Comparison of ENCODE assay signal across 18 mouse cellular contexts in the genomic region with DNA sequence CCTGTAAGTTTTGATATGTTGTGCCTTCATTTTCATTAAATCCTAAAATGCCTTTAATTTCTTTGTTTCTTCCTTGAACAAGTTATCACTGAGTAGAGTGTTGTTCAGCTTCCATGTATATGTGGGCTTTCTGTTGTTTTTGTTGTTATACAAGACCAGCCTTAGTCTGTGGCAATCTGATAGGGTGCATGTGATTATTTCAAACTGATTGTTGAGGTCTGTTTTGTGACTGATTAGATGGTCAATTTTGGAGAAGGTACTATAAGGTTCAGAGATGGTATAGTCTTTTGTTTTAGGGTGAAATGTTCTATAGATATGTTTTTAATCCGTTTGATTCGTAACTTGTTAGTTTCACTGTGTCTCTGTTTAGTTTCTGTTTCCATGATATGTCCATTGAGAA. TPM values are rescaled to one million over a fixed set of nuclear protein-coding genes. Genes with fewer than 3 reads are reported as not detected.
A peak's percentile ranks its signal among the peaks of the same experiment; 100 is the strongest.
DNase-seq lines count a peak whose midpoint lies in the region; ATAC-seq and TF ChIP-seq lines count a peak whose summit lies in the region.
"Had no signal": no experiment of that assay in that cellular context is flagged by ENCODE, and none has a peak within 500 bp of the region (broad histone marks: within the 10 kb centered on the region; RNA-seq: fewer than 3 reads in every experiment).

No protein-coding gene starts in this region.

- 0 out of 2 replicates have a peak, but pooled peaks have one; percentile 34 for TF ChIP-seq EP300 in liver, postnatal 0 days (IDR thresholded peaks at IDR 0.05; ENCODE audit: low read depth)
- no peak for TF ChIP-seq EP300 in lung, postnatal 0 days (IDR thresholded peaks at IDR 0.05)

- no peaks in the 10 kb centered on the region for H3K9me3 ChIP-seq in liver, embryonic 13.5 days (replicated peaks)
- no peaks in the 10 kb centered on the region for H3K9me3 ChIP-seq in liver, postnatal 0 days (ENCODE audit: low read length)
- no peaks in the 10 kb centered on the region for H3K9me3 ChIP-seq in lung, postnatal 0 days (ENCODE audit: low read length)
- H3K9me3 ChIP-seq: embryonic facial prominence, embryonic 13.5 days; forebrain, embryonic 13.5 days; heart, embryonic 12.5 days; hindbrain, embryonic 10.5 days had no signal

- WGBS in liver, embryonic 13.5 days (ENCODE audit: insufficient replicate concordance): 59% methylated on average over 2 of the region's 2 CpGs
- 62% methylated on average over 2 of the region's 2 CpGs for WGBS in liver, postnatal 0 days (ENCODE audit: insufficient replicate concordance)
- WGBS in lung, postnatal 0 days: 94% methylated on average over 2 of the region's 2 CpGs

- peak; percentile 63 for ATAC-seq in liver, embryonic 13.5 days (ENCODE audit: low read depth)
- no peak for ATAC-seq in liver, postnatal 0 days
- no peak for ATAC-seq in lung, postnatal 0 days
- ATAC-seq: activated CD4-positive, CD25-positive, alpha-beta regulatory T cell, adult 4 months; forebrain, embryonic 13.5 days; forebrain, postnatal 0 days; Patski had no signal

- TF ChIP-seq CTCF in liver, postnatal 0 days (IDR thresholded peaks at IDR 0.05; ENCODE audit: low read depth): no peak
- TF ChIP-seq CTCF in lung, postnatal 0 days (IDR thresholded peaks at IDR 0.05): no peak

- H3K4me1 ChIP-seq in liver, embryonic 13.5 days (replicated peaks): peaks cover 16% of the 10 kb centered on the region
- H3K4me1 ChIP-seq in liver, postnatal 0 days (ENCODE audit: insufficient read depth): no peaks in the 10 kb centered on the region
- H3K4me1 ChIP-seq in lung, postnatal 0 days (ENCODE audit: insufficient read depth, low read depth, low read length): no peaks in the 10 kb centered on the region
- H3K4me1 ChIP-seq: embryonic facial prominence, embryonic 13.5 days; forebrain, embryonic 13.5 days; hindbrain, embryonic 10.5 days had no signal

- peaks cover 35% of the 10 kb centered on the region for H3K36me3 ChIP-seq in liver, embryonic 13.5 days
- peaks cover 19% of the 10 kb centered on the region for H3K36me3 ChIP-seq in liver, postnatal 0 days (replicated peaks; ENCODE audit: insufficient read depth, low read length)
- peaks cover 7% of the 10 kb centered on the region for H3K36me3 ChIP-seq in lung, postnatal 0 days (ENCODE audit: insufficient read depth, low read length)

- DNase-seq in c-Kit-positive CD71-positive TER-119-negative erythroid progenitor cells, embryonic 14.5 days (ENCODE audit: low read depth): peak; percentile 43
- no peak for DNase-seq in liver, embryonic 13.5 days
- DNase-seq in liver, postnatal 0 days: no peak
- DNase-seq in lung, postnatal 0 days (ENCODE audit: low spot score): no peak
- no peak for DNase-seq in urinary bladder, postnatal 14 days (ENCODE audit: low spot score)
- no peak for DNase-seq in cerebellum, adult 8-10 months
- DNase-seq: adrenal gland, postnatal 14 days; cerebellum, adult 9-11 months; cerebellum, postnatal 36 days; forebrain, postnatal 0 days; gastrocnemius, postnatal 14 days had no signal

- no peak overlapping the region for H3K27ac ChIP-seq in liver, embryonic 13.5 days
- H3K27ac ChIP-seq in liver, postnatal 0 days (ENCODE audit: low read depth): no peak overlapping the region
- H3K27ac ChIP-seq in lung, postnatal 0 days (ENCODE audit: low read length): no peak overlapping the region
- H3K27ac ChIP-seq: embryonic facial prominence, embryonic 13.5 days; forebrain, embryonic 13.5 days; hindbrain, embryonic 10.5 days; hindbrain, embryonic 14.5 days had no signal

- H3K4me2 ChIP-seq in liver, embryonic 13.5 days: no peak overlapping the region
- no peak overlapping the region for H3K4me2 ChIP-seq in liver, postnatal 0 days (ENCODE audit: low read depth, low read length)
- no peak overlapping the region for H3K4me2 ChIP-seq in lung, postnatal 0 days (replicated peaks; ENCODE audit: low read depth, low read length)
- H3K4me2 ChIP-seq: embryonic facial prominence, embryonic 13.5 days; forebrain, embryonic 13.5 days; heart, embryonic 12.5 days; hindbrain, embryonic 14.5 days had no signal

- H3K4me3 ChIP-seq in liver, embryonic 13.5 days (replicated peaks): no peak overlapping the region
- no peak overlapping the region for H3K4me3 ChIP-seq in liver, postnatal 0 days (ENCODE audit: low read depth, low read length)
- no peak overlapping the region for H3K4me3 ChIP-seq in lung, postnatal 0 days (ENCODE audit: low read depth, low read length)
- H3K4me3 ChIP-seq: embryonic facial prominence, embryonic 13.5 days; forebrain, embryonic 13.5 days; heart, embryonic 12.5 days; hindbrain, embryonic 10.5 days had no signal

- H3K9ac ChIP-seq in liver, embryonic 13.5 days: no peak overlapping the region
- H3K9ac ChIP-seq in liver, postnatal 0 days (replicated peaks): no peak overlapping the region
- no peak overlapping the region for H3K9ac ChIP-seq in lung, postnatal 0 days (replicated peaks; ENCODE audit: low read depth)
- H3K9ac ChIP-seq: embryonic facial prominence, embryonic 13.5 days; forebrain, embryonic 13.5 days; forebrain, postnatal 0 days; heart, embryonic 12.5 days; hindbrain, embryonic 14.5 days had no signal

- no peaks in the 10 kb centered on the region for H3K27me3 ChIP-seq in liver, embryonic 13.5 days
- no peaks in the 10 kb centered on the region for H3K27me3 ChIP-seq in liver, postnatal 0 days (ENCODE audit: insufficient read depth, low read length)
- no peaks in the 10 kb centered on the region for H3K27me3 ChIP-seq in lung, postnatal 0 days (replicated peaks; ENCODE audit: insufficient read depth, low read length)
- H3K27me3 ChIP-seq: embryonic facial prominence, embryonic 13.5 days; forebrain, embryonic 13.5 days; heart, embryonic 12.5 days; Patski had no signal

RNA-seq across cellular contexts. Expression of gene Gpr21, which starts 36.1 kb away (rescaled TPM):
- polyA plus RNA-seq in liver, embryonic 13.5 days (2015; fragmentation: Nextera tagmentation; extraction: Ambion mirVana): 0.08 and 0.13 TPM in 2 replicates
- 0.08 and 0.09 TPM in 2 replicates for polyA plus RNA-seq in liver, postnatal 0 days (2015; fragmentation: Nextera tagmentation; extraction: Ambion mirVana)
- polyA plus RNA-seq in lung, postnatal 0 days (2015; fragmentation: Nextera tagmentation; extraction: Ambion mirVana): 0.94 and 1.5 TPM in 2 replicates

RNA-seq across cellular contexts. Expression of gene Rabgap1, which starts 37.0 kb away (rescaled TPM):
- polyA plus RNA-seq in liver, embryonic 13.5 days (2015; fragmentation: Nextera tagmentation; extraction: Ambion mirVana): 7.4 and 8.8 TPM in 2 replicates
- polyA plus RNA-seq in liver, postnatal 0 days (2015; fragmentation: Nextera tagmentation; extraction: Ambion mirVana): 5.6 and 6.2 TPM in 2 replicates
- 22.3 and 26.7 TPM in 2 replicates for polyA plus RNA-seq in lung, postnatal 0 days (2015; fragmentation: Nextera tagmentation; extraction: Ambion mirVana)

RNA-seq across cellular contexts. Expression of gene Zbtb6, which starts 37.1 kb away (rescaled TPM):
- polyA plus RNA-seq in liver, embryonic 13.5 days (2015; fragmentation: Nextera tagmentation; extraction: Ambion mirVana): 2.4 and 3.6 TPM in 2 replicates
- polyA plus RNA-seq in liver, postnatal 0 days (2015; fragmentation: Nextera tagmentation; extraction: Ambion mirVana): 1.3 and 1.4 TPM in 2 replicates
- polyA plus RNA-seq in lung, postnatal 0 days (2015; fragmentation: Nextera tagmentation; extraction: Ambion mirVana): 3.1 and 3.5 TPM in 2 replicates

RNA-seq across cellular contexts. Expression of gene Zbtb26, which starts 37.1 kb away (rescaled TPM):
- 1.7 and 2.1 TPM in 2 replicates for polyA plus RNA-seq in liver, embryonic 13.5 days (2015; fragmentation: Nextera tagmentation; extraction: Ambion mirVana)
- polyA plus RNA-seq in liver, postnatal 0 days (2015; fragmentation: Nextera tagmentation; extraction: Ambion mirVana): 0.83 and 1.4 TPM in 2 replicates
- polyA plus RNA-seq in lung, postnatal 0 days (2015; fragmentation: Nextera tagmentation; extraction: Ambion mirVana): 2.2 and 2.6 TPM in 2 replicates

RNA-seq across cellular contexts. Expression of gene Rc3h2, which starts 57.3 kb away (rescaled TPM):
- polyA plus RNA-seq in liver, embryonic 13.5 days (2015; fragmentation: Nextera tagmentation; extraction: Ambion mirVana): 3.7 and 4.0 TPM in 2 replicates
- 2.7 and 3.0 TPM in 2 replicates for polyA plus RNA-seq in liver, postnatal 0 days (2015; fragmentation: Nextera tagmentation; extraction: Ambion mirVana)
- 7.6 and 9.3 TPM in 2 replicates for polyA plus RNA-seq in lung, postnatal 0 days (2015; fragmentation: Nextera tagmentation; extraction: Ambion mirVana)
